Mouse (Mus musculus): Measurements from ENCODE around the gene Mast4. TPM values are rescaled to one million over a fixed set of nuclear protein-coding genes. Genes with fewer than 3 reads are reported as not detected.

The Mast4 gene
- polyA plus RNA-seq, 1 experiment from 2014 or later: 15.2 TPM

DNA sequence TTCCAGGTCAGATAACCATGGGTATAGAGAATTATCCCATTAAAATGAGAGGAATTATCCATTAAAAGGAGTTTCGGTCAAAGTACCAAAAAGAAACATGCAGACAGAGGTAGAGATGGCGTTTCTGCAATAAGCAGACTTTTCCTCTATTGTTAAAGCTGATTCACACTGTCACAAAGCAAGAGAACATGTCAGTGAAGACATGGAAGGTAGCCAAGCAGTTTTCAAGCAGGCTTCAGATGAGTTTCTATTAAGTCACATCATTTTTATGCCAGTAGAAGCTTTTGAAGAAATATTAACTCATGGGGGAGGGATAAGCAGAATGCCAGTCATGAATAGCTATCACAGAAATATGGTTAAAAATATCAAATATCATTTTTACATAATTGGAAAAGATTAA, 420.4 kb downstream of the Mast4 start:
- Histone ChIP-seq H3K9ac (no peak overlapping the region), H3K36me3 (ENCODE audit: poor library complexity, severe bottlenecking) (no peaks in the 10 kb centered on the region), H3K4me1 (no peaks in the 10 kb centered on the region), H3K4me3 (no peak overlapping the region), H3K4me2 (no peak overlapping the region), H3K27ac (no peak overlapping the region), H3K27me3 (no peaks in the 10 kb centered on the region), H3K9me3 (replicated peaks) (no peaks in the 10 kb centered on the region)
- 82% methylated on average over 2 of the region's 2 CpGs for WGBS
- no peak for ATAC-seq

DNA sequence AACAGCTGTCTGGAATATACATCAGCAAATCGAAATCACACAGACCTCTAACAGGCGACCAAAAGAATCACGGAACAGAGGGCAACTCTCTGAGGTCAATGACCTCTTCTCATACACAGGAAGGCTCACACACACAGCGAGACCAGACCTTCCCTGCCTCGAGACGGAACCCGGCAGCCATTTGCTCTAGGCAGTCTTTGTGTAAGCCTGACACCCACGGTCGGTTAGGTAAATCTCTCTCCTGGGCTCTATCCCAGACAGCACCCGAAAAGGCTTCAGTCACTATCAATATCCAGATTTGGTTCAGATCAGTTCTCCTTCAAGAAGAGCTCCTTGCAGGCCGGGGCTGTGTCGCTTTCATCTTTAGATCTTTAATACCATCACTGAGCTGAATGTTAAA, 421.4 kb downstream of the Mast4 start:
- H3K27ac ChIP-seq: no peak overlapping the region
- WGBS: 87% methylated on average over 12 of the region's 12 CpGs

DNA sequence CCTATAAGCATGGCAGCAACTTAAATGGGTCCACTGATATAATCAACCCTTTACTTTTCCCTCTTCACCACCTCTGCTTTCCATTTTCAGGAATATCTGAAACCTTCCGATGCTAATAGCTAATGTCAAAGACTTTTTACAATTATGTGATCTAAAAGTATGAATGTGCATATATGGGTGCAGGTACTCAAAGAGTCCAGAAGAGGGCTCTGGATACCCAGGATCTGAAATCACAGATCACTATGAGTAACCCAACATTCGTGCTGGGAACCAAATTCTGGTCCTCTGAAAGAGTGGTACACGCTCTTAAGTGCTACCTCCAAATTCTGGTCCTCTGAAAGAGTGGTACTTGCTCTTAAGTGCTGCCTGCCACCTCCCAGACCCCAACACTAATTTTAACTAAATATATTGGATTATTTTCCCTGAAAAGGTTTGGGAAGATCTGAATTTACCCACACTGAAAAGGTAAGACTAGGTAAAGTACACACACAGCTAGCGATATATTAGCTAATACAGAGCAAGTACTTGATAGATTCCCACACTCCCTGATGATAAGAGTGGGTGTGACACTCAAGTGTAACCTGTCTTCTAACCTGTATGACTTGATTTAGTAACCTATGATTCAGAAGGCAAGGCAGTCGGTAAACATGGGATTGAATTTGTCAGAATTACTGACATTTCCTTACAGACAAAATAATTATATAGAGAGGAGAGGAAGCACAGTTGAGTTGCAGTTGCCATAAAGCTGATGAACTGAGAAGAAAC, 424.5 kb downstream of the Mast4 start:
- Histone ChIP-seq H3K4me2 (no peak overlapping the region), H3K9ac (no peak overlapping the region), H3K4me1 (peaks cover 6% of the 10 kb centered on the region; the same call in 1 of the 2 replicates), H3K27me3 (no peaks in the 10 kb centered on the region), H3K9me3 (replicated peaks) (no peaks in the 10 kb centered on the region), H3K27ac (no peak overlapping the region), H3K4me3 (no peak overlapping the region), H3K36me3 (ENCODE audit: poor library complexity, severe bottlenecking) (no peaks in the 10 kb centered on the region)
- no peak for ATAC-seq
- WGBS: 91% methylated on average over 5 of the region's 5 CpGs

More for the DNA sequence above, 421.4 kb downstream of the Mast4 start:
- Histone ChIP-seq H3K4me1 (no peaks in the 10 kb centered on the region), H3K4me2 (no peak overlapping the region), H3K27me3 (no peaks in the 10 kb centered on the region), H3K36me3 (ENCODE audit: poor library complexity, severe bottlenecking) (no peaks in the 10 kb centered on the region), H3K4me3 (no peak overlapping the region), H3K9me3 (replicated peaks) (no peaks in the 10 kb centered on the region), H3K9ac (no peak overlapping the region)
- ATAC-seq: no peak

DNA sequence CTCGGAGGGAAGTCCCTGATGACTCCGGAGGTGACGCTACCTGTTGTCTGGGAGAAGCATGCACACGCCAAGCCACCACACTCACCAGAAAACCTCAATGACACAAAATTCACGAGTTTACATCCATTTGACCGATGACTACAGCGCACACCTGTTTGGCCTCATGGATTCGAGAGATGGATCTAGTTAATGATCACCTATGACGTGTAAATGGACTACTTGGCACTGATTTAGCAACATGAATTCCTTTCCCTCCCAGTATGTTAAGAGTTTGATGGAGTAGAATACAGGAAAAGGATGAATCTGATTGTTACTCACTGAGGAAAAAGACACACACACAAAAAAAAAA, 427.7 kb downstream of the Mast4 start:
- Histone ChIP-seq H3K36me3 (ENCODE audit: poor library complexity, severe bottlenecking) (no peaks in the 10 kb centered on the region), H3K4me1 (peaks cover 16% of the 10 kb centered on the region; the same call in 1 of the 2 replicates), H3K9me3 (replicated peaks) (no peaks in the 10 kb centered on the region), H3K4me2 (peak overlapping the region; percentile 74), H3K4me3 (peak overlapping the region; percentile 49), H3K27ac (peak overlapping the region; percentile 79), H3K27me3 (no peaks in the 10 kb centered on the region), H3K9ac (peak overlapping the region; percentile 65)
- 6% methylated on average over 9 of the region's 9 CpGs for WGBS
- no peak for ATAC-seq

DNA sequence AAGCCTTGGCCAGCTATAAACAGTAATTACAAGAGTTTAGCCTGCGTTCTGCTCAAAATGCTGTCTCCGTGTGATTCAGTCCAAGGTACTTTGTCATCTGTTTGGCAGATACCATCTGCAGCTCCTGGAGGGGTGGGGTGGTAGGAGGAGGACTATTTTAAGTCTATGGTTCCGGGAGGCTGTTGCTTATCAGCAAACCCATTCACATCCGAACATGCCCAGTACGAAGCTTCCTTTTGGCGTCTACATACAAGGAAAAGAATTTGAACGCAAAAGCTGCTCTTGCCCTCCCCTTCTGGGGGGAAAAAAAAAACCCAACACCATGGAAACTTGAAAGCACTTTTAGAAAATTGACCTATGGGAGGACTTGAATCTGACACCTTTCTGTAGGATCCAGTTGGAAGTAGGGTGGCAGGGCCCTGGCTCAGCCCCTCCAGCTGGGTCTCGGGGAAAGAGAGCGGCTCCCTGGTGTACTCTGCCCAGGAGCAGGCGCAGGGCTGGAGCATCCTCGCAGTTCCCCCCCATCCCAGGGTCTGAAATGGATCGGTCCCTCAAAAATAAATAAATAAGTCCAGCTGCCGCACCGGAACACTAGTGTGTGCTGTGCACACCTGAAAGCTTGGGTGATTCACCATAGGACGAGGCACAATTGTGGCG, 428.2 kb downstream of the Mast4 start:
- peak overlapping the region; percentile 79 for H3K27ac ChIP-seq
- under 1% methylated on average over 16 of the region's 16 CpGs for WGBS
- H3K36me3 ChIP-seq (ENCODE audit: poor library complexity, severe bottlenecking): no peaks in the 10 kb centered on the region
- H3K9ac ChIP-seq: peak overlapping the region; percentile 65
- ATAC-seq: peak; percentile 97
- peak overlapping the region; percentile 74 for H3K4me2 ChIP-seq
- peaks cover 19% of the 10 kb centered on the region for H3K4me1 ChIP-seq
- peak overlapping the region; percentile 49 for H3K4me3 ChIP-seq
- H3K9me3 ChIP-seq (replicated peaks): no peaks in the 10 kb centered on the region
- no peaks in the 10 kb centered on the region for H3K27me3 ChIP-seq

DNA sequence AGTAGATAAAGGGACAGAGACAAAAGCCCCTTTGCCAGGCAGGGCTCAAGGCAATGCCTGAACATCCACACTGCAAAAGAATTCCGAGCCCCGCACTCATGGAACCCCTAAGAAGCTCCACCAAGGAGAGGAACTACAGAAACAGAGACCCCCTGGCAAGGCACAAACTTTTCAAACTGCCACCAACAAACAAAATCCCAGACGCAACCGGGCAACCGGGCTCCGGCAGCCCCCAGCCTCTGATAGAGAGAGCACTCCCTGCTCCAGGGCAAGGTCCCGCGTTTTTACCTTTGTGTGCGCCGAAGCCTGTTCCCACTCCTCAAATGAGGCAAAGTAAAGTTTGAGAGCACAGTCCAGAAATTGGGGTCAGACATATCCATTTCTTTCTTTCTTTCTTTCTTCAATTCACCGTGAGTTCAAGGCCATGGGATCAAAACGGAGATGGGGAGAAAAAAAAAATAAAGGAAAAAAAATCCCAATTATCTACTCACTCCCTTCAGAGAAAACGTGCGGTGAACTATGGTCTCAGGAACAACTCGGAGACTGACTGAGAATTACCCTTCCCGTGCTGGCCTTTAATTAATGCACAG, 428.8 kb downstream of the Mast4 start:
- Histone ChIP-seq H3K4me2 (peak overlapping the region; percentile 74), H3K36me3 (ENCODE audit: poor library complexity, severe bottlenecking) (no peaks in the 10 kb centered on the region), H3K27me3 (no peaks in the 10 kb centered on the region), H3K27ac (peak overlapping the region; percentile 79), H3K9ac (peak overlapping the region; percentile 65), H3K4me3 (peak overlapping the region; percentile 49), H3K9me3 (replicated peaks) (no peaks in the 10 kb centered on the region), H3K4me1 (peaks cover 26% of the 10 kb centered on the region)
- WGBS: under 1% methylated on average over 16 of the region's 16 CpGs
- no peak for ATAC-seq

DNA sequence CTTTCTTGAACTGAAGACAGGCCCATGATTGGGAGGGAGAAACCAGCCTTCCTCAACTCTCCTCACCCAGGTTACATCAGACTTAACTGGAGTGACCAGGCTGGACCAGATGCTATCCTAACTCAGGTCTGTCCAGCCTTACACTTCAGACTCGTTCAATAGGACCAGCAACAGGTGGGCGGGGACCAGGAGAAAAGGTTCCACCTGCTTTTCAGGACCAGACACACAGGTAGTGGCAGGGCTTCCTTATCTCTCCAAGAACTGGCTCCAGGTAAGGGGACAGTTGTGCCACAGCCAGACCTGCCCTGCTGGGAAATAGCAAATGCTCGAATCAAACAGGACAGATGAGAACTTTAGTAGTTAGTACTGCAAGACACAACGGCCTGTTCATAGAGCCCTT, 430.6 kb downstream of the Mast4 start:
- no peak overlapping the region for H3K4me3 ChIP-seq
- H3K27ac ChIP-seq: no peak overlapping the region
- H3K4me2 ChIP-seq: peak overlapping the region; percentile 41
- 81% methylated on average over 4 of the region's 4 CpGs for WGBS
- H3K9ac ChIP-seq: no peak overlapping the region
- ATAC-seq: no peak
- H3K4me1 ChIP-seq: peaks cover 37% of the 10 kb centered on the region
- H3K36me3 ChIP-seq (ENCODE audit: poor library complexity, severe bottlenecking): no peaks in the 10 kb centered on the region
- no peaks in the 10 kb centered on the region for H3K9me3 ChIP-seq (replicated peaks)
- no peaks in the 10 kb centered on the region for H3K27me3 ChIP-seq

DNA sequence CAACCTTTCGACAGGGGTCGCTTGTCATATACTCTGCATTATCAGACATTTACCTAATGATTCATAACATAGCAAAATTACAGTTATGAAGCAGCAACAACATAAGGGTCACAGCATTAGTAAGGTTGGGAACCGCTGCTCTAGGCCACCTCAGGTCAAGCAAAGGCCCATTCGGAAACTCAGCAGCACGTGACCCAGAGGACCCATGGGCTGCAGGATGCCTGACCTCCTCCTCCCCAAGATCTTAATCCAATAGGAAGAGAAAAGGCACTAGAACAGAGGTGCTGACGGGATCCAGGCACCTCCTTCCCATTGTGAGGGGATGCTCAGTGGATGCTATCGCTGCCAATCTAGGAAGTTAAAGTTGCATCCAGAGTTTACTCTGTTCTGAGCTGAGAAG, 432.2 kb downstream of the Mast4 start:
- WGBS: 71% methylated on average over 7 of the region's 7 CpGs
- no peaks in the 10 kb centered on the region for H3K27me3 ChIP-seq
- no peak overlapping the region for H3K9ac ChIP-seq
- no peak overlapping the region for H3K4me2 ChIP-seq
- H3K9me3 ChIP-seq (replicated peaks): no peaks in the 10 kb centered on the region
- no peak overlapping the region for H3K4me3 ChIP-seq
- no peaks in the 10 kb centered on the region for H3K36me3 ChIP-seq (ENCODE audit: poor library complexity, severe bottlenecking)
- H3K27ac ChIP-seq: no peak overlapping the region
- H3K4me1 ChIP-seq: peaks cover 40% of the 10 kb centered on the region
- ATAC-seq: no peak

DNA sequence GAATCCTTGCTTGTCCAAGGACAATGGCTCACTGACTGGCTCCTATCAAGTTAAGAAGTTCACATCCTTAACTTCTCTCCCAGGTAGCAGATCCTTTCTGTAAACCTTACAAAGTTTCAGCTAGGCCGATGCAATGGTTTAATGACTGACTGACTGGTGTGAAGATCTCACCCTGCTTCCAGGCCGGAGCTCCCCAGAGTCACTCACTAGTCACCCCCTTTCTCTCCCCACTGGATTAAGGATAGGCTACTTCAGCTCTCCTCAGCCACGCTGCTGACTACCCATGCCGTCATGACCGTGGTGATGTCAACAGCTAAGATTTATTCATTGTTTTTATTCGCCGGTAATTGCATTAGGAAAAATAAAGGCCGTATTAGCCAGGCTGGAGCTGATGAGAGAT, 433.8 kb downstream of the Mast4 start:
- no peak for ATAC-seq
- H3K27me3 ChIP-seq: no peaks in the 10 kb centered on the region
- no peaks in the 10 kb centered on the region for H3K36me3 ChIP-seq (ENCODE audit: poor library complexity, severe bottlenecking)
- H3K27ac ChIP-seq: no peak overlapping the region
- 60% methylated on average over 8 of the region's 8 CpGs for WGBS
- H3K9me3 ChIP-seq (replicated peaks): no peaks in the 10 kb centered on the region
- peaks cover 55% of the 10 kb centered on the region for H3K4me1 ChIP-seq
- H3K4me2 ChIP-seq: no peak overlapping the region
- H3K4me3 ChIP-seq: no peak overlapping the region
- H3K9ac ChIP-seq: no peak overlapping the region

DNA sequence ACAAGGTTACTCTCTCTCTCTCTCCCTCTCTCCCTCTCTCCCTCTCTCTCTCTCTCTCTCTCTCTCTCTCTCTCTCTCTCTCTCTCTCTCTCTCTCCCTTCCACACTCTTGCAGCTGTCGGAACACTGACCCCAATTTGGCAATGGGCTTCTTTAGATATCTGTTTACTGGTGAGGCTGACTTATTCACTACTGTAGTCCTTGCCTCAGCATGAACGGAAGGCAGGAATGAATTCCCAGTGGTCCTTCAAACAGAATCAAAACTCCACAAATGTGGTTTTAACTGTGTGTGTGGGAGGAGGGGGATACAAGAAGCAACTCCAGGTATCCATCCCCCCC, 434.2 kb downstream of the Mast4 start:
- Histone ChIP-seq H3K27ac (no peak overlapping the region), H3K4me1 (peaks cover 55% of the 10 kb centered on the region), H3K9ac (no peak overlapping the region), H3K4me2 (no peak overlapping the region), H3K9me3 (replicated peaks) (no peaks in the 10 kb centered on the region), H3K27me3 (no peaks in the 10 kb centered on the region), H3K4me3 (no peak overlapping the region), H3K36me3 (ENCODE audit: poor library complexity, severe bottlenecking) (no peaks in the 10 kb centered on the region)
- 64% methylated on average over 2 of the region's 2 CpGs for WGBS
- no peak for ATAC-seq

DNA sequence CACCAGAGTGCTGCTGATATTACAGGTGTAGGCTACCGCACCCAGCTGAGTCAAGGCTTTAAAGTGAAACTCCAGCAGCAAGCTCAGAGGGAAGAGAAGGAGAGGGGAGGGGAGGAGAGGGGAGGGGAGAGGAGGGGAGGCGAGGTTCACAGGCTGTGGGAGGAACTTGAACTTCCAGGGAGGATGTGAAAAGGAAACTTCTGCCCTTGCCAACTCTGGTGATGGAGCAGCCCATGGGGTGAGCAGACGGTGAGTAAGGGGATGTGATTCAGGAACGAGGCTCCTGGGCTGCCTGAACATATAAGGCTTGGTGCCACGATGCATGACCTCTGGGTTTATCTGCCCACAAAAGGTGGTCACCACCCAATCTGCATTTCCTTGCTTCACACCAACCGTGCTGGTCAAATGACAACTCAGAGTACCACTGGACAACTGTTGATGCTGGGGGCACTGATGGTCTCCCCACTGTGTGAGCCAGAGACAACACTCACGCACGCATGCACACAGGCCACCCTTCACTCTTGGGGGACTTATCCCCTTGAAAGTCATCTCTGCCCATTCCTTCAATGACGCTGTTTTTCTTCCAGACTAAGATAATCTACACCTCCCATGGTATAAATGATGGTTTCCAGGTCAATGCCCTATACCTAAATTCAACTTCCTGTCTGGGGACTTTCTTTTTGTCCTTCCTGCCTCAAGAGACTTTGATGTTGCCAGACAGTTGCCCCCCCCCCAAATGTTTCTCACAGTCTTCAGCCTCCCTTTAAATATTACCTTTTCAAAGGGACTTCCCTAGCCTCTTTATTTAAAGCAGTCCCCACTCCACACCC, 434.8 kb downstream of the Mast4 start:
- peaks cover 58% of the 10 kb centered on the region for H3K4me1 ChIP-seq
- no peaks in the 10 kb centered on the region for H3K36me3 ChIP-seq (ENCODE audit: poor library complexity, severe bottlenecking)
- no peaks in the 10 kb centered on the region for H3K27me3 ChIP-seq
- 0 out of 2 replicates have a peak, but pooled peaks have one; percentile 2 for ATAC-seq
- WGBS: 77% methylated on average over 9 of the region's 9 CpGs
- H3K4me3 ChIP-seq: no peak overlapping the region
- H3K27ac ChIP-seq: no peak overlapping the region
- no peaks in the 10 kb centered on the region for H3K9me3 ChIP-seq (replicated peaks)
- no peak overlapping the region for H3K9ac ChIP-seq
- H3K4me2 ChIP-seq: no peak overlapping the region
